Mouse (Mus musculus) kidney, embryonic 15.5 days (tissue): ENCODE data around the gene Myo6. TPM values are rescaled to one million over a fixed set of nuclear protein-coding genes. Genes with fewer than 3 reads are reported as not detected.
A peak's percentile ranks its signal among the peaks of the same experiment; 100 is the strongest.

Source experiments
- ATAC-seq: fragments of 200-750 bp; cut with Nextera tagmentation; replicated peaks from 2 replicates; pipeline ENCODE4 v1.8.0; 2017; ENCODE audit warnings: moderate TSS enrichment; ENCODE audit not compliant: low FRiP score
- H3K27ac ChIP-seq: fragments of 300-500 bp; sonication (generic); 2 replicates; pipeline ENCODE4 v1.5.1; 2015; ENCODE audit warnings: mild to moderate bottlenecking, inconsistent platforms
- H3K27me3 ChIP-seq: fragments of 300-500 bp; sonication (generic); 2 replicates; pipeline ENCODE4 v1.6.1; 2015; ENCODE audit warnings: inconsistent platforms
- H3K36me3 ChIP-seq: fragments of 300-500 bp; sonication (generic); 2 replicates; pipeline ENCODE4 v1.6.1; 2015; ENCODE audit warnings: inconsistent platforms
- H3K4me1 ChIP-seq: fragments of 300-500 bp; sonication (generic); 2 replicates; pipeline ENCODE4 v1.6.1; 2015; ENCODE audit warnings: inconsistent platforms
- H3K4me2 ChIP-seq: fragments of 300-500 bp; sonication (generic); 2 replicates; pipeline ENCODE4 v1.6.1; 2015; ENCODE audit warnings: moderate library complexity, mild to moderate bottlenecking, inconsistent platforms
- H3K4me3 ChIP-seq: fragments of 300-500 bp; sonication (generic); replicated peaks from 2 replicates; pipeline ENCODE4 v1.5.1; 2015; ENCODE audit warnings: mild to moderate bottlenecking, inconsistent platforms
- H3K9ac ChIP-seq: fragments of 300-500 bp; sonication (generic); 2 replicates; pipeline ENCODE4 v1.6.1; 2015; ENCODE audit warnings: mild to moderate bottlenecking, inconsistent platforms
- H3K9me3 ChIP-seq: fragments of 300-500 bp; sonication (generic); replicated peaks from 2 replicates; pipeline ENCODE4 v1.6.1; 2016; ENCODE audit warnings: inconsistent platforms
- WGBS: fragments of 180-500 bp; shearing (Covaris S2); methylation state at CpG from one replicate; pipeline ENCODE4 v1.1.7; 2015; ENCODE audit warnings: mixed read lengths; 5-methylcytosine and 5-hydroxymethylcytosine counted together
- polyA plus RNA-seq: library from polyadenylated mRNA; unstranded; fragments of >200 nt; fragmentation: Nextera tagmentation; extraction: Ambion mirVana; gene quantifications from 2 replicates; pipeline ENCODE4 v1.2.1, GENCODE M21; 2015

The Myo6 gene
- polyA plus RNA-seq, 1 experiment from 2014 or later, result 54.0 TPM

GRCm38 (mm10) chr9:80210096-80210495, 45.3 kb downstream of the Myo6 start:
- Histone ChIP-seq H3K36me3 (0 out of 2 replicates have a peak, but pooled peaks cover 3% of the 10 kb centered on the region), H3K4me1 (peaks cover 17% of the 10 kb centered on the region), H3K27ac (peak overlapping the region; percentile 60; the same call in 1 of the 2 replicates), H3K27me3 (no peaks in the 10 kb centered on the region), H3K9ac (no peak overlapping the region), H3K9me3 (no peaks in the 10 kb centered on the region), H3K4me3 (no peak overlapping the region), H3K4me2 (no peak overlapping the region)
- ATAC-seq, result peak; percentile 67
- WGBS, result 76% methylated on average over 12 of the region's 12 CpGs

DNA sequence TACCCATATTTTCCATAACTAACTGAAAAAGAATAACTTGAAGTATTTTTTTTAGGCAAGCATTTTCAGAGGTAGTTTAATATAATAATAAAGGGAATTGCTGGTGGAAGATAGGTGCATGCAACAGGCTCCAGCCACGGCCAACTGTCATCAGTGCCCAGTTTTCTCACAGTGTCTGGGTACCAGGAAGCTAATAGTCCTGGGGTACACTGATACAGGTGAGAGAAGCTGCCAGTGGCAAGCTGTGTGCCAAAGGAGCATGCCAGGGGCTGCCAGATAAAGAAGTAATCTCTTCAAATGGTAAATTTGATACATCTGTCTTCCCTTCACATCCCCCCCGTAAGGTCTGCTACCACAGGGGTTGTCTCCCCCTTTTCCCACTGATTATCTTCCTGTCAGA, 48.6 kb downstream of the Myo6 start:
- Histone ChIP-seq H3K4me2 (no peak overlapping the region), H3K9me3 (no peaks in the 10 kb centered on the region), H3K27me3 (no peaks in the 10 kb centered on the region), H3K4me1 (peaks cover 37% of the 10 kb centered on the region), H3K27ac (no peak overlapping the region), H3K9ac (no peak overlapping the region), H3K4me3 (no peak overlapping the region), H3K36me3 (0 out of 2 replicates have a peak, but pooled peaks cover 4% of the 10 kb centered on the region)
- WGBS, result 88% methylated on average over 2 of the region's 2 CpGs
- no peak for ATAC-seq

DNA sequence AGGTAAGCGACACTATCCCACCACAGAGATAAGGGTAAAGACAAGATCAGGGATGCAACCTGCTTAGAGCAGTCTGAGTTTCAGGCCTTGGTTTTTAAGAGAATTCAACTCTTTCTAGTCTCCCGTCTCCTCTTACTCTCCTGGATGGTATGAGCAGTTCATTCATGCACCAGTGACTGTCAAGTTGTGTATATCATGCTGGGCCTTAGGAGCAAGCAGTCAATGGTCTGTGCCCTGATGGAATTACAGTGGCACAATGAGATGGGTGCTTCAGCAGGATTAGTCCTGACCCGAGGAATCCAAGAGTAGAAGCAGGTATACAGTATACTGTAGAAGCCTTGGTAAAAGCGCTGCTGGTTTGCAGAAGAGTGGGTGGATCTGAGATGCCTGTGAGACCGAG, 50.7 kb downstream of the Myo6 start:
- WGBS, result 63% methylated on average over 5 of the region's 5 CpGs
- ATAC-seq, result peak; percentile 81

GRCm38 (mm10) chr9:80216786-80217501, 52.1 kb downstream of the Myo6 start:
- no peaks in the 10 kb centered on the region for H3K9me3 ChIP-seq
- peak; percentile 72 for ATAC-seq
- peak overlapping the region; percentile 34 for H3K27ac ChIP-seq
- H3K9ac ChIP-seq, result no peak overlapping the region
- H3K4me3 ChIP-seq, result no peak overlapping the region
- 0 out of 2 replicates have a peak, but pooled peaks cover 11% of the 10 kb centered on the region for H3K36me3 ChIP-seq
- peak overlapping the region; percentile 22 for H3K4me2 ChIP-seq
- H3K4me1 ChIP-seq, result peaks cover 24% of the 10 kb centered on the region
- WGBS, result 37% methylated on average over 16 of the region's 16 CpGs
- H3K27me3 ChIP-seq, result no peaks in the 10 kb centered on the region

More for the DNA sequence above, 50.7 kb downstream of the Myo6 start:
- H3K4me3 ChIP-seq, result no peak overlapping the region
- 0 out of 2 replicates have a peak, but pooled peaks cover 14% of the 10 kb centered on the region for H3K36me3 ChIP-seq
- H3K27me3 ChIP-seq, result no peaks in the 10 kb centered on the region
- no peaks in the 10 kb centered on the region for H3K9me3 ChIP-seq
- peaks cover 24% of the 10 kb centered on the region for H3K4me1 ChIP-seq
- 0 out of 2 replicates have a peak overlapping the region, but pooled peaks have one; percentile 0 for H3K27ac ChIP-seq
- no peak overlapping the region for H3K4me2 ChIP-seq
- H3K9ac ChIP-seq, result no peak overlapping the region

- WGBS, result 81% methylated on average over 6 of the region's 6 CpGs
- Histone ChIP-seq H3K4me2 (no peak overlapping the region), H3K9ac (no peak overlapping the region), H3K9me3 (no peaks in the 10 kb centered on the region), H3K27ac (no peak overlapping the region), H3K4me3 (no peak overlapping the region), H3K4me1 (peaks cover 24% of the 10 kb centered on the region), H3K27me3 (no peaks in the 10 kb centered on the region), H3K36me3 (0 out of 2 replicates have a peak, but pooled peaks cover 11% of the 10 kb centered on the region)
- ATAC-seq, result no peak
Observed at GRCm38 (mm10) chr9:80218718-80219117, 53.9 kb downstream of the Myo6 start.

GRCm38 (mm10) chr9:80223989-80224635, 59.3 kb downstream of the Myo6 start:
- ATAC-seq, result peak; percentile 74
- no peaks in the 10 kb centered on the region for H3K9me3 ChIP-seq
- no peak overlapping the region for H3K4me2 ChIP-seq
- H3K4me1 ChIP-seq, result peaks cover 5% of the 10 kb centered on the region; the same call in 1 of the 2 replicates
- no peaks in the 10 kb centered on the region for H3K27me3 ChIP-seq
- 63% methylated on average over 11 of the region's 11 CpGs for WGBS
- H3K36me3 ChIP-seq, result 0 out of 2 replicates have a peak, but pooled peaks cover 4% of the 10 kb centered on the region
- H3K4me3 ChIP-seq, result no peak overlapping the region
- no peak overlapping the region for H3K27ac ChIP-seq
- H3K9ac ChIP-seq, result no peak overlapping the region

- WGBS, result 82% methylated on average over 5 of the region's 5 CpGs
- Histone ChIP-seq H3K4me1 (peaks cover 5% of the 10 kb centered on the region; the same call in 1 of the 2 replicates), H3K27me3 (no peaks in the 10 kb centered on the region), H3K4me2 (no peak overlapping the region), H3K4me3 (no peak overlapping the region), H3K9ac (no peak overlapping the region), H3K9me3 (no peaks in the 10 kb centered on the region), H3K36me3 (peaks cover 3% of the 10 kb centered on the region; the same call in 1 of the 2 replicates), H3K27ac (no peak overlapping the region)
- no peak for ATAC-seq
Observed at GRCm38 (mm10) chr9:80226579-80227325, 61.9 kb downstream of the Myo6 start.

DNA sequence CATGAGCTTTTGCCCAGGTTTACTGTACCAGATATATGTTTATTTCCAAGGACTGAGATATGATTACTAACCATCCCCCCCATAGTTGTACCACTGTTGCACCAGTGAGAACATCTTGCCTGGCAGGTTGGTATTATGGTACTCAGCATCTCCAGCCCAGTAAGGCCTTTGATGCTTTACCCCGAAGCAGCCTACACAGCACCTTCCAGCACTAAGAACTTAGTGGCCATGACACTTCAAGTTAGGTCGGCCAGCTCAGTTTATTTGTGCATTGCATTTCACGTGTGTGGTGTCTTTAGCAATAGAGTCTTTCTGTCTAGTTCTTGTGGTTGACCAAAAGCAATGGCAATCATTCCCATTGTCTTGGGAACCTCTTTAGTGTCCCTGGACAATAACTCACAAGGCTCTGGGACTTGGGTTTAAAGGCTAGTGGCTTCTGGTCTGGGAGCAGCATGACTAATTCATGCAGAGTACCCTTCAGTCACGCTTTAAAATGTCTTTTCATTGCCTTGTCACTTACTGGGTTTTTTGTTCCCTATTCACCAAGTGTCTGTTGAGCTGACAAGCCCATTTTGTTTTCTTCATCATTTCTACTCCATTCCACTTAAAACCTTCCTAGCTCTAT, 69.1 kb downstream of the Myo6 start:
- no peak for ATAC-seq
- Histone ChIP-seq H3K27me3 (no peaks in the 10 kb centered on the region), H3K9me3 (no peaks in the 10 kb centered on the region), H3K27ac (no peak overlapping the region), H3K4me1 (peaks cover 4% of the 10 kb centered on the region), H3K4me2 (no peak overlapping the region), H3K36me3 (peaks cover 3% of the 10 kb centered on the region; the same call in 1 of the 2 replicates), H3K4me3 (no peak overlapping the region), H3K9ac (no peak overlapping the region)
- 80% methylated on average over 4 of the region's 4 CpGs for WGBS

GRCm38 (mm10) chr9:80237184-80237799, 72.5 kb downstream of the Myo6 start:
- H3K9me3 ChIP-seq, result no peaks in the 10 kb centered on the region
- ATAC-seq, result no peak
- no peak overlapping the region for H3K4me2 ChIP-seq
- no peaks in the 10 kb centered on the region for H3K27me3 ChIP-seq
- peaks cover 18% of the 10 kb centered on the region for H3K36me3 ChIP-seq
- H3K4me1 ChIP-seq, result peaks cover 4% of the 10 kb centered on the region
- no peak overlapping the region for H3K9ac ChIP-seq
- peak overlapping the region; percentile 49 for H3K27ac ChIP-seq
- no peak overlapping the region for H3K4me3 ChIP-seq
- WGBS, result 76% methylated on average over 1 of the region's 1 CpGs

GRCm38 (mm10) chr9:80241719-80242118, 76.9 kb downstream of the Myo6 start:
- no peak overlapping the region for H3K9ac ChIP-seq
- no peaks in the 10 kb centered on the region for H3K9me3 ChIP-seq
- no peak for ATAC-seq
- H3K36me3 ChIP-seq, result peaks cover 28% of the 10 kb centered on the region
- H3K4me3 ChIP-seq, result no peak overlapping the region
- H3K4me2 ChIP-seq, result no peak overlapping the region
- 67% methylated on average over 6 of the region's 6 CpGs for WGBS
- H3K4me1 ChIP-seq, result peaks cover 4% of the 10 kb centered on the region
- no peaks in the 10 kb centered on the region for H3K27me3 ChIP-seq
- no peak overlapping the region for H3K27ac ChIP-seq

DNA sequence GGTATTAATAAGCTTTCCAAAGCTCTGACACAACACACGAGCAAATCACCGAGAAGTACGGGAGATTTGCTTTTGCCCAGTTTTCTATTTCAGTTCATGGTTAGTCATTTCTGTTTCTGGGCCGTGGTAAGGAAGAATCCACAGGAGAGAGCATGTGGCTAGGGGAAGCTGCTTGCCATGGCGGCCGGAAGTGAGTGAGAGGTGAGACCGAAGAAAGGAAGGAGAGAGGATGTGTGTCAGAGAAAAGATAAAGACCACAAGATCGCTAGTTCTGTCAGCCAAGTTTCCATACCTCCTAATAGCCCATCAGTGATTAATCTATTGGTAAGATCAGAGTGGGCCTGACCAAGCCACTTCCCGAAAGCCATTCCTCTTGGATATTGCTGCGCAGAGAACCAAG, 87.3 kb downstream of the Myo6 start:
- Histone ChIP-seq H3K27me3 (no peaks in the 10 kb centered on the region), H3K4me3 (no peak overlapping the region), H3K4me1 (no peaks in the 10 kb centered on the region), H3K4me2 (no peak overlapping the region), H3K36me3 (peaks cover 4% of the 10 kb centered on the region; the same call in 1 of the 2 replicates), H3K9me3 (no peaks in the 10 kb centered on the region), H3K9ac (no peak overlapping the region), H3K27ac (no peak overlapping the region)
- ATAC-seq, result no peak
- 87% methylated on average over 10 of the region's 10 CpGs for WGBS
